Mouse (Mus musculus) MEL (cell line): Measurements from ENCODE around the gene Hdgfl2. TPM values are rescaled to one million over a fixed set of nuclear protein-coding genes. Genes with fewer than 3 reads are reported as not detected.

ENCODE experiments used
- DNase-seq: peaks from one replicate; pipeline ENCODE4 v3.0.0; 2011; ENCODE audit warnings: low read depth, low spot score
- H3K27ac ChIP-seq: 2 replicates; pipeline ENCODE4 v1.5.1; 2012; ENCODE audit warnings: low read depth, mild to moderate bottlenecking, control low read depth, low read length, moderate library complexity; ENCODE audit not compliant: control insufficient read depth
- H3K27me3 ChIP-seq, 2 experiments: fragments of 150-350 bp in 1 of 2; sonication (generic) in 1 of 2; 2 replicates each; pipeline ENCODE4 v1.6.1; 2012; ENCODE audit warnings: low read length in 2 of 2, mild to moderate bottlenecking in 2 of 2, improper control_type of control experiment in 1 of 2, moderate library complexity in 1 of 2; ENCODE audit not compliant: insufficient read depth in 2 of 2, control insufficient read depth in 1 of 2
- H3K36me3 ChIP-seq, 2 experiments: 2 replicates each; pipeline ENCODE4 v1.6.1; 2012 to 2014; ENCODE audit warnings: low read length in 2 of 2, improper control_type of control experiment in 1 of 2, inconsistent platforms in 1 of 2, mild to moderate bottlenecking in 1 of 2; ENCODE audit not compliant: insufficient read depth in 2 of 2, control insufficient read depth in 1 of 2
- H3K4me1 ChIP-seq, 2 experiments: fragments of 150-350 bp in 1 of 2; sonication (generic) in 1 of 2; 2 replicates each; pipeline ENCODE4 v1.6.1; 2012; ENCODE audit warnings: low read length in 2 of 2, improper control_type of control experiment in 1 of 2, mild to moderate bottlenecking in 1 of 2; ENCODE audit not compliant: insufficient read depth in 2 of 2, control insufficient read depth in 1 of 2
- H3K4me3 ChIP-seq, 2 experiments: fragments of 150-350 bp in 1 of 2; sonication (generic) in 1 of 2; 2 replicates each; pipeline ENCODE4 v1.5.1; 2012; ENCODE audit warnings: low read depth in 2 of 2, low read length in 2 of 2, mild to moderate bottlenecking in 2 of 2, moderate library complexity in 2 of 2, control low read depth in 1 of 2, improper control_type of control experiment in 1 of 2; ENCODE audit not compliant: control insufficient read depth in 1 of 2, insufficient read depth in 1 of 2
- H3K79me2 ChIP-seq: 2 replicates; pipeline ENCODE4 v1.6.1; 2012; ENCODE audit warnings: mild to moderate bottlenecking, low read length, moderate library complexity; ENCODE audit not compliant: control insufficient read depth, poor library complexity, insufficient read depth
- H3K9ac ChIP-seq: 2 replicates; pipeline ENCODE4 v1.6.1; 2012; ENCODE audit warnings: low read depth, mild to moderate bottlenecking, control low read depth, low read length, moderate library complexity; ENCODE audit not compliant: control insufficient read depth, poor library complexity, severe bottlenecking
- H3K9me3 ChIP-seq: fragments of 150-350 bp; sonication (generic); replicated peaks from 2 replicates; pipeline ENCODE4 v1.6.1; 2012; ENCODE audit warnings: mild to moderate bottlenecking, low read length, improper control_type of control experiment, moderate library complexity; ENCODE audit not compliant: insufficient read depth
- BHLHE40 ChIP-seq: IDR thresholded peaks from 2 replicates; pipeline ENCODE4 v1.6.1; 2012; ENCODE audit warnings: low read depth, mild to moderate bottlenecking, inconsistent platforms, low read length, improper control_type of control experiment, borderline replicate concordance
- CHD1 ChIP-seq: IDR thresholded peaks from 2 replicates; pipeline ENCODE4 v1.6.1; 2012; ENCODE audit warnings: low read depth, mild to moderate bottlenecking, inconsistent platforms, low read length, improper control_type of control experiment
- ELF1 ChIP-seq: IDR thresholded peaks from 2 replicates; pipeline ENCODE4 v1.6.1; 2014; ENCODE audit warnings: low read depth, mild to moderate bottlenecking, inconsistent platforms, low read length, improper control_type of control experiment, moderate library complexity
- ETS1 ChIP-seq: IDR thresholded peaks from 2 replicates; pipeline ENCODE4 v1.6.1; 2012; ENCODE audit warnings: low read depth, mild to moderate bottlenecking, inconsistent platforms, low read length, improper control_type of control experiment, moderate library complexity
- MAX ChIP-seq: IDR thresholded peaks from 2 replicates; pipeline ENCODE4 v1.6.1; 2011; ENCODE audit warnings: low read length, improper control_type of control experiment
- MYB ChIP-seq: IDR thresholded peaks from 2 replicates; pipeline ENCODE4 v1.6.1; 2011; ENCODE audit warnings: mild to moderate bottlenecking, low read depth, low read length, improper control_type of control experiment
- MYC ChIP-seq: IDR thresholded peaks from 2 replicates; pipeline ENCODE4 v1.6.1; 2011; ENCODE audit warnings: low read depth, mild to moderate bottlenecking, low read length, improper control_type of control experiment, moderate library complexity
- POLR2AphosphoS5 ChIP-seq: IDR thresholded peaks from 2 replicates; pipeline ENCODE4 v1.6.1; 2012; ENCODE audit warnings: low read depth, borderline replicate concordance, mild to moderate bottlenecking, inconsistent platforms, low read length, moderate library complexity, mixed read lengths
- RAD21 ChIP-seq: IDR thresholded peaks from 2 replicates; pipeline ENCODE4 v1.6.1; 2011; ENCODE audit warnings: mild to moderate bottlenecking, low read depth, low read length, improper control_type of control experiment
- RCOR1 ChIP-seq: IDR thresholded peaks from 2 replicates; pipeline ENCODE4 v1.6.1; 2012; ENCODE audit warnings: low read depth, mild to moderate bottlenecking, inconsistent platforms, low read length, improper control_type of control experiment
- TBP ChIP-seq: IDR thresholded peaks from 2 replicates; pipeline ENCODE4 v1.8.0; 2011; ENCODE audit warnings: low read depth, low read length, improper control_type of control experiment
- TCF12 ChIP-seq: IDR thresholded peaks from 2 replicates; pipeline ENCODE4 v1.6.1; 2014; ENCODE audit warnings: low read depth, mild to moderate bottlenecking, inconsistent platforms, low read length, improper control_type of control experiment, moderate library complexity
- USF1 ChIP-seq: IDR thresholded peaks from 2 replicates; pipeline ENCODE4 v1.6.1; 2014; ENCODE audit warnings: low read depth, mild to moderate bottlenecking, inconsistent platforms, low read length, improper control_type of control experiment, moderate library complexity
- ZKSCAN1 ChIP-seq: IDR thresholded peaks from 2 replicates; pipeline ENCODE4 v1.6.1; 2012; ENCODE audit warnings: low read depth, mild to moderate bottlenecking, inconsistent platforms, low read length, improper control_type of control experiment, moderate library complexity
- polyA plus RNA-seq, 2 experiments: library from polyadenylated mRNA; stranded (reverse) in 1 of 2; unstranded in 1 of 2; fragments of >175 nt in 1 of 2; fragments of >200 nt in 1 of 2; gene quantifications; 2 replicates each; pipeline versions ENCODE4 v1.2.1 to v1.2.4; 2012; ENCODE audit warnings: low replicate concordance in 2 of 2, low read depth in 1 of 2; ENCODE audit not compliant: insufficient read length in 2 of 2, insufficient read depth in 1 of 2, missing spikeins in 1 of 2
- total RNA-seq: library from RNA; depleted of rRNA; stranded (reverse); fragments of 300-350 nt; gene quantifications from 2 replicates; pipeline ENCODE4 v1.2.3, GENCODE M21; 2012

The Hdgfl2 gene
- total and polyA plus RNA-seq, 3 experiments, result 71.9 to 132 TPM; not detected in 1

- Histone ChIP-seq H3K4me1 (peaks cover 18 to 36% of the 10 kb centered on the region in 2 experiments), H3K4me3 (no peak overlapping the region), H3K9me3 (no peaks in the 10 kb centered on the region), H3K27ac (peak overlapping the region; percentile 17; the same call in 1 of the 2 replicates), H3K27me3 (no peaks in the 10 kb centered on the region), H3K36me3 (peaks cover 15 to 36% of the 10 kb centered on the region in 2 experiments), H3K9ac (0 out of 2 replicates have a peak overlapping the region, but pooled peaks have one; percentile 27), H3K79me2 (peaks cover 83% of the 10 kb centered on the region)
- no peak for TF ChIP-seq USF1
- no peak for TF ChIP-seq POLR2AphosphoS5
- no peak for TF ChIP-seq MAX
- no peak for TF ChIP-seq RAD21
- no peak for DNase-seq
Measured at GRCm38 (mm10) chr17:56032127-56032733, 47.2 kb upstream of the Hdgfl2 start.

- H3K4me1 ChIP-seq, result peaks cover 18 to 41% of the 10 kb centered on the region in 2 experiments
- peak; percentile 42 for DNase-seq
- H3K36me3 ChIP-seq, result peaks cover 14 to 39% of the 10 kb centered on the region in 2 experiments
- H3K27me3 ChIP-seq, result no peaks in the 10 kb centered on the region
- H3K9ac ChIP-seq, result no peak overlapping the region
- no peaks in the 10 kb centered on the region for H3K9me3 ChIP-seq
- H3K27ac ChIP-seq, result no peak overlapping the region
- no peak overlapping the region for H3K4me3 ChIP-seq
- TF ChIP-seq ZKSCAN1 (no peak), RCOR1 (no peak), ETS1 (no peak), CHD1 (no peak), BHLHE40 (no peak), TCF12 (no peak), MYC (no peak), MYB (no peak), TBP (no peak), ELF1 (no peak)
- H3K79me2 ChIP-seq, result peaks cover 77% of the 10 kb centered on the region
Measured at GRCm38 (mm10) chr17:56032831-56033230, 46.6 kb upstream of the Hdgfl2 start.
